Mouse (Mus musculus) erythroblast, embryonic 14.5 days (primary cell): Measurements from ENCODE around the gene Utp20.

ENCODE experiments used
- GATA1 ChIP-seq: IDR thresholded peaks from 2 replicates; pipeline ENCODE4 v1.6.1; 2012; ENCODE audit warnings: low read length, inconsistent platforms, mixed read lengths
- TAL1 ChIP-seq: IDR thresholded peaks from 3 replicates; pipeline ENCODE4 v1.6.1; 2012; ENCODE audit warnings: low read length, inconsistent platforms, mixed read lengths

DNA sequence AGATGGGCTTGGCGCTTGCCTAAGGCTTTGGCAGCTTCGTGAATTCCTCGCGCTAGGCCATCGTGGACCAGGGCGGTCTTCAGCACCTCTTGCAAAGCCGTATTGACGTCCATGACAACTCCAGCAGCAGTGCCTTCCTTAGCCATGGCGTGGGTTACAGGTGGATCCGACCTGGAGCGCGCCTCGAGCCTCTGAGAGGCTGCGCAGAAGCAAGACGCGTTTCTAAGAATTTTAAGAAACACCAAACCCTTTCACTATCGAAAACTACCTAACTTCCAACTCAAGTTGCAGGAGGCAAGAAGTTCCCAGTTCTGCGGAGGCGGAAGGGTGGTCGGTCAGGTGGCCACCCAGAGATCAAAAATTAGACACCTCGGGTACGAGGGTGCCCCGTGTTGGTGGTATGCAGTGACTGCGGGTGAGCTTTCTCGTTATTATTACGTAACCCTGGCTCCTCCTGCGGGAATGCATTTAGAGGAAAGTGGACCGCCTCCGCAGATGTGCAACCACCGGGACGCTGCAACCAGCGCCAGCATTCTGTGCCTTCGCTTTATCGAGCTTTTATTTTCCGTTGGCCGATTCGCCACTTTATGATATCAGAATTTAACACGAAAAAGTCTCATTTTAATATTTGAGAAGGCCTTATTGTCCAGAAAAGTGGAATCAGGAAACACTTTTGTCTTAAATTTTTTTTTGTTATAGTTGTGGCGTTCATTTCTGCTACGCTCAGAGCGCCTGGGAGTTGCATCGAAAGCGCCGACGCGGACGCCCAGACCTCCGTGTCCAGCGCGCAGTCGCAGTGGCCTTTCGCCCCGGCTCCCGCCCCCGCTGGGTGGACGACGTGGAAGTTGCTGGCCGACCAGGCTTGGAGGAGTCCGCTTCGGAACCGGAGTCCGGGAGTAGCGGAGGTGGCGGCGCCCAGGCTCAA is 95.8 kb downstream of the Utp20 start, which contains the start of gene Arl1:
- no peak for TF ChIP-seq TAL1
- TF ChIP-seq GATA1 = no peak
